In genomic region chr8:84235746-84236409, GRCm38 (mm10) we compare ENCODE assay signal across 7 mouse cellular contexts. TPM values are rescaled to one million over a fixed set of nuclear protein-coding genes. Genes with fewer than 3 reads are reported as not detected.
DNase-seq lines count a peak whose midpoint lies in the region; ATAC-seq and TF ChIP-seq lines count a peak whose summit lies in the region.

No protein-coding gene starts in this region.

- TF ChIP-seq POLR2A in testis, adult 2 months (IDR thresholded peaks at IDR 0.05; ENCODE audit: control insufficient read depth, low read depth, low read length): no peak
- no peak for TF ChIP-seq POLR2A in cortical plate, adult 2 months (IDR thresholded peaks at IDR 0.05; ENCODE audit: extremely low read depth, insufficient read depth, low read length)

- H3K4me3 ChIP-seq in testis, adult 2 months (ENCODE audit: control insufficient read depth, low read depth, low read length): peak overlapping the region; percentile 93
- H3K4me3 ChIP-seq in cortical plate, adult 2 months (ENCODE audit: insufficient read depth, low read length): peak overlapping the region; percentile 71
- peak overlapping the region; percentile 93 for H3K4me3 ChIP-seq in hindbrain, embryonic 14.5 days (replicated peaks; ENCODE audit: low read length)
- peak overlapping the region; percentile 88 for H3K4me3 ChIP-seq in midbrain, postnatal 0 days (ENCODE audit: low read depth, low read length)

- no peak for ATAC-seq in hindbrain, embryonic 14.5 days (ENCODE audit: low FRiP score)
- no peak for ATAC-seq in midbrain, postnatal 0 days (ENCODE audit: low FRiP score)

- H3K27me3 ChIP-seq in testis, adult 2 months (ENCODE audit: control insufficient read depth, insufficient read depth, low read length): no peaks in the 10 kb centered on the region
- no peaks in the 10 kb centered on the region for H3K27me3 ChIP-seq in hindbrain, embryonic 14.5 days (ENCODE audit: control insufficient read depth, insufficient read depth, low read length)
- no peaks in the 10 kb centered on the region for H3K27me3 ChIP-seq in midbrain, postnatal 0 days (ENCODE audit: insufficient read depth, low read length)

- no peaks in the 10 kb centered on the region for H3K9me3 ChIP-seq in hindbrain, embryonic 14.5 days (ENCODE audit: control insufficient read depth, low read length)
- no peaks in the 10 kb centered on the region for H3K9me3 ChIP-seq in midbrain, postnatal 0 days (ENCODE audit: low read length)

- TF ChIP-seq CTCF in testis, adult 2 months (IDR thresholded peaks at IDR 0.05; ENCODE audit: control insufficient read depth, insufficient read depth, insufficient replicate concordance, low read depth, low read length): no peak
- no peak for TF ChIP-seq CTCF in cortical plate, adult 2 months (IDR thresholded peaks at IDR 0.05; ENCODE audit: extremely low read depth, insufficient read depth, low read length)
- no peak for TF ChIP-seq CTCF in midbrain, postnatal 0 days (IDR thresholded peaks at IDR 0.05)

- peaks cover 23% of the 10 kb centered on the region for H3K4me1 ChIP-seq in testis, adult 2 months (ENCODE audit: control insufficient read depth, insufficient read depth, low read length)
- H3K4me1 ChIP-seq in cortical plate, adult 2 months (ENCODE audit: control insufficient read depth, insufficient read depth, low read length): peaks cover 2% of the 10 kb centered on the region; the same call in 1 of the 2 replicates
- H3K4me1 ChIP-seq in hindbrain, embryonic 14.5 days (replicated peaks; ENCODE audit: control insufficient read depth, insufficient read depth, low read length): peaks cover 23% of the 10 kb centered on the region
- peaks cover 16% of the 10 kb centered on the region for H3K4me1 ChIP-seq in midbrain, postnatal 0 days (ENCODE audit: insufficient read depth, low read length)

- H3K36me3 ChIP-seq in testis, adult 2 months (ENCODE audit: control insufficient read depth, insufficient read depth, low read length): no peaks in the 10 kb centered on the region
- peaks cover 40% of the 10 kb centered on the region for H3K36me3 ChIP-seq in hindbrain, embryonic 14.5 days (replicated peaks; ENCODE audit: control insufficient read depth, insufficient read depth)
- H3K36me3 ChIP-seq in midbrain, postnatal 0 days (ENCODE audit: insufficient read depth, low read length): peaks cover 17% of the 10 kb centered on the region

- peak overlapping the region; percentile 96 for H3K9ac ChIP-seq in hindbrain, embryonic 14.5 days
- peak overlapping the region; percentile 97 for H3K9ac ChIP-seq in midbrain, postnatal 0 days (replicated peaks; ENCODE audit: low read length, poor library complexity, severe bottlenecking)

- no peak overlapping the region for H3K27ac ChIP-seq in testis, adult 2 months (ENCODE audit: control insufficient read depth, insufficient read depth, low read depth, low read length)
- H3K27ac ChIP-seq in cortical plate, adult 2 months (ENCODE audit: insufficient read depth, low read length): no peak overlapping the region
- H3K27ac ChIP-seq in hindbrain, embryonic 14.5 days: peak overlapping the region; percentile 74; the same call in 1 of the 2 replicates
- H3K27ac ChIP-seq in midbrain, postnatal 0 days (ENCODE audit: low read depth, low read length): peak overlapping the region; percentile 59; the same call in 1 of the 2 replicates

- 36% methylated on average over 10 of the region's 10 CpGs for WGBS in hindbrain, embryonic 14.5 days
- 24% methylated on average over 10 of the region's 10 CpGs for WGBS in midbrain, postnatal 0 days

- no peak for DNase-seq in testis, postnatal 14 days (ENCODE audit: low spot score)
- no peak for DNase-seq in hindbrain, embryonic 14.5 days (ENCODE audit: low spot score)
- no peak for DNase-seq in midbrain, postnatal 0 days (ENCODE audit: low spot score)
- no peak for DNase-seq in urinary bladder, postnatal 4 days (ENCODE audit: low spot score in 2 of 2)
- DNase-seq in thymus, postnatal 25 days: no peak

- H3K4me2 ChIP-seq in hindbrain, embryonic 14.5 days (replicated peaks): peak overlapping the region; percentile 71
- peak overlapping the region; percentile 93 for H3K4me2 ChIP-seq in midbrain, postnatal 0 days (ENCODE audit: low read depth, low read length, poor library complexity, severe bottlenecking)

RNA-seq across cellular contexts. Expression of gene Zswim4, which starts 1.0 kb away (rescaled TPM):
- 16.9 and 17.4 TPM in 2 replicates for polyA plus RNA-seq in testis, adult 2 months (2012; rRNA removed)
- 12.2 and 13.6 TPM in 2 replicates for polyA plus RNA-seq in cortical plate, adult 2 months (2012; rRNA removed)
- 20.0 and 20.6 TPM in 2 replicates for polyA plus RNA-seq in hindbrain, embryonic 14.5 days (2014; fragmentation: Nextera tagmentation; extraction: Ambion mirVana)
- total RNA-seq in midbrain, postnatal 0 days (2014; rRNA removed): 37.7 and 41.8 TPM in 2 replicates
- 11.8 and 11.9 TPM in 2 replicates for polyA plus RNA-seq in midbrain, postnatal 0 days (2015; fragmentation: Nextera tagmentation; extraction: Ambion mirVana)

RNA-seq across cellular contexts. Expression of gene D8Ertd738e, which starts 13.6 kb away (rescaled TPM):
- 104 and 116 TPM in 2 replicates for polyA plus RNA-seq in testis, adult 2 months (2012; rRNA removed)
- 202 and 213 TPM in 2 replicates for polyA plus RNA-seq in cortical plate, adult 2 months (2012; rRNA removed)
- polyA plus RNA-seq in hindbrain, embryonic 14.5 days (2014; fragmentation: Nextera tagmentation; extraction: Ambion mirVana): 268 and 296 TPM in 2 replicates
- 110 and 143 TPM in 2 replicates for total RNA-seq in midbrain, postnatal 0 days (2014; rRNA removed)
- polyA plus RNA-seq in midbrain, postnatal 0 days (2015; fragmentation: Nextera tagmentation; extraction: Ambion mirVana): 274 and 297 TPM in 2 replicates

RNA-seq across cellular contexts. Expression of gene Mri1, which starts 21.2 kb away (rescaled TPM):
- polyA plus RNA-seq in testis, adult 2 months (2012; rRNA removed): 7.5 and 12.1 TPM in 2 replicates
- polyA plus RNA-seq in cortical plate, adult 2 months (2012; rRNA removed): 25.0 and 25.2 TPM in 2 replicates
- polyA plus RNA-seq in hindbrain, embryonic 14.5 days (2014; fragmentation: Nextera tagmentation; extraction: Ambion mirVana): 38.9 and 40.2 TPM in 2 replicates
- 28.8 and 31.7 TPM in 2 replicates for total RNA-seq in midbrain, postnatal 0 days (2014; rRNA removed)
- polyA plus RNA-seq in midbrain, postnatal 0 days (2015; fragmentation: Nextera tagmentation; extraction: Ambion mirVana): 39.4 and 40.5 TPM in 2 replicates

RNA-seq across cellular contexts. Expression of gene Ccdc130, which starts 34.3 kb away (rescaled TPM):
- 53.5 and 74.1 TPM in 2 replicates for polyA plus RNA-seq in testis, adult 2 months (2012; rRNA removed)
- polyA plus RNA-seq in cortical plate, adult 2 months (2012; rRNA removed): 42.5 and 45.4 TPM in 2 replicates
- polyA plus RNA-seq in hindbrain, embryonic 14.5 days (2014; fragmentation: Nextera tagmentation; extraction: Ambion mirVana): 22.7 and 27.1 TPM in 2 replicates
- 9.5 and 13.6 TPM in 2 replicates for total RNA-seq in midbrain, postnatal 0 days (2014; rRNA removed)
- 14.0 and 14.4 TPM in 2 replicates for polyA plus RNA-seq in midbrain, postnatal 0 days (2015; fragmentation: Nextera tagmentation; extraction: Ambion mirVana)

RNA-seq across cellular contexts. Expression of gene Nanos3, which starts 50.9 kb away (rescaled TPM):
- 1.6 and 2.4 TPM in 2 replicates for polyA plus RNA-seq in testis, adult 2 months (2012; rRNA removed)
- polyA plus RNA-seq in cortical plate, adult 2 months (2012; rRNA removed): 1.8 and 3.6 TPM in 2 replicates
- polyA plus RNA-seq in hindbrain, embryonic 14.5 days (2014; fragmentation: Nextera tagmentation; extraction: Ambion mirVana): 7.8 and 10.4 TPM in 2 replicates
- total RNA-seq in midbrain, postnatal 0 days (2014; rRNA removed): 0.27 and 4.6 TPM in 2 replicates
- polyA plus RNA-seq in midbrain, postnatal 0 days (2015; fragmentation: Nextera tagmentation; extraction: Ambion mirVana): 14.0 and 15.3 TPM in 2 replicates

Comparison
In these comparisons a context has a peak if more than half of its experiments do, and no peak if none do; other contexts are left out.
1. H3K27ac ChIP-seq: peak in hindbrain, embryonic 14.5 days (single experiment) and midbrain, postnatal 0 days (single experiment); none in testis, adult 2 months (single experiment) and cortical plate, adult 2 months (single experiment).
2. Peak in every context shown above with its lines, with median percentiles within 50 percentile points of each other: H3K4me3 ChIP-seq.